Mouse (Mus musculus): ENCODE results near the gene Tac4. TPM values are rescaled to one million over a fixed set of nuclear protein-coding genes. Genes with fewer than 3 reads are reported as not detected.

Gene Tac4
- polyA plus RNA-seq, 1 experiment from 2014 or later: 0.23 TPM

Other genes starting within 250 kb of the Tac4 start
- 27.6 and 29.2 TPM in 2 replicates for gene Pdk2, start 220.2 kb upstream of the Tac4 start, polyA plus RNA-seq (2015; fragmentation: Nextera tagmentation; extraction: Ambion mirVana)
- gene Itga3, start 184.7 kb upstream of the Tac4 start, polyA plus RNA-seq (2015; fragmentation: Nextera tagmentation; extraction: Ambion mirVana): 6.3 and 8.5 TPM in 2 replicates
- gene Dlx3, start 141.4 kb upstream of the Tac4 start, polyA plus RNA-seq (2015; fragmentation: Nextera tagmentation; extraction: Ambion mirVana): 0.10 and 0.27 TPM in 2 replicates
- 0.10 TPM in 1 of 2 replicates, not detected in the other for gene Dlx4, start 115.3 kb upstream of the Tac4 start, polyA plus RNA-seq (2015; fragmentation: Nextera tagmentation; extraction: Ambion mirVana)
- 73.6 and 87.9 TPM in 2 replicates for gene Kat7, start 48.7 kb downstream of the Tac4 start, polyA plus RNA-seq (2015; fragmentation: Nextera tagmentation; extraction: Ambion mirVana)
- gene Fam117a, start 75.5 kb downstream of the Tac4 start, polyA plus RNA-seq (2015; fragmentation: Nextera tagmentation; extraction: Ambion mirVana): 2.7 and 2.9 TPM in 2 replicates
- 152 and 154 TPM in 2 replicates for gene Slc35b1, start 123.2 kb downstream of the Tac4 start, polyA plus RNA-seq (2015; fragmentation: Nextera tagmentation; extraction: Ambion mirVana)
- 252 and 265 TPM in 2 replicates for gene Spop, start 152.6 kb downstream of the Tac4 start, polyA plus RNA-seq (2015; fragmentation: Nextera tagmentation; extraction: Ambion mirVana)

Data from forebrain, embryonic 16.5 days (tissue).